Mouse (Mus musculus) bone marrow, adult 2 months (tissue): Measurements from ENCODE around the gene Olfr263.

ENCODE experiments used
- CTCF ChIP-seq: fragments of 200-500 bp; IDR thresholded peaks from 2 replicates; pipeline ENCODE4 v1.5.1; 2011; ENCODE audit warnings: low read length, control low read depth; ENCODE audit not compliant: control insufficient read depth, insufficient read depth
- POLR2A ChIP-seq: fragments of 200-500 bp; IDR thresholded peaks from 2 replicates; pipeline ENCODE4 v1.6.1; 2011; ENCODE audit warnings: low read depth, mild to moderate bottlenecking, control low read depth, low read length, borderline replicate concordance; ENCODE audit not compliant: control insufficient read depth

DNA sequence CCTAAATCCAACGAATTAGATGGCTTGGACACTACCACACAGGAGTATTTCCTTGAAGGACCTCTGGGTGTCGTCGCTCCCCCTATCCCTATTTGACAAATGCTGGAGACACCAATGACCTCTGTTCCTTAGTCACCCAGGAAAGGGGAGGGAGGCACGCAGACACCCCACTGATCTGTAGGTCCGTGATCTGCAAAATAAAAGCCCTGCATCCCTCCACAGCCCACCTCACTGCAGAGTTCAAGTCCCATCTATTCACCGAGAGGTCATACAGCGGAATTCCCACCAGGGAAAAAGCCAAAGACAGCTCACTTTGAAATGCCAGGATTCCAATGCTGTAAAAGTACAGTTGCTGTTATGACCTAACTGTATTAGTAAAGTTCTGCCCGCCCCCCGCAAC lies 28.6 kb downstream of the Olfr263 start:
- TF ChIP-seq CTCF (no peak), POLR2A (no peak)
